Mouse (Mus musculus) 416B (cell line): ENCODE measurements around the gene Gucy2d.

Source experiments
- DNase-seq: peaks from one replicate; pipeline ENCODE4 v3.0.0; 2011; ENCODE audit warnings: low read depth

Gene Gucy2d

GRCm38 (mm10) chr7:98490328-98490727 is 50.1 kb downstream of the Gucy2d start:
- no peak for DNase-seq

GRCm38 (mm10) chr7:98490911-98491310 is 50.7 kb downstream of the Gucy2d start:
- no peak for DNase-seq

DNA sequence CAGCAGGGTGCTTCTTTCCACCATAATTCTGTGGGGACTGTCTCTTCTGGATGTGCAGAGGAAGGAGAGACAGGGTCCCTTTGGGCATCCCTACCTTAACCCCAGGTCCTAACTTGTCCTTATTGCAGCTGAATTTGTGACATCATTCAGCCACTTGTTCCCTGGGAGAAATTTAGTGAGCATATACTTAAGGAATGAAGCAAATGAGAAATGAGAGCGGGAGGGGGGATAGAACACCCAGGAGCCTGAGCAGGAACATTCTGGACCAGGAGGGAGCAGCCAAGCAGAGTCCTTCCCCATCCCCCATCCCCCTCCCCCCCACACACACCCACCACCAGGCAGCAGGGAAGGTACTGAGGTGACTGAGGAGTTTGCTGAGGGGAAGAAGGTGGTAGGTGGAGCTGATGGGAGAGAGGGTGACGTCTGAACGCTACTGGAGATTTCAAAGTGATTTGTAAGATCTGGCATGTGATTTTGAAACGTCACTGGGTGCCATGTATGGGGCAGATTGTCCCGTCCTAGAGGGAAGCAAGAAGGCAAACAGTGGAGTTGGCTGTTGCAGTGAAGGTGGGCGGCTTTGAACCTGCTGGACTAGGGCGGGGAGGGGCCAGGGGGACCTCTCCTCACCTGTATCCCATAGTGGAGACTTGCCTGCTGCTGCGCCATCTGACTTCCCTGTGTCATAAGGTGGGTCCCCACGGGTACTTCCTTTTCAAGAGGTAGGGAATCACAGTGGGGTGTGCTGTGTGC is 51.4 kb downstream of the Gucy2d start:
- no peak for DNase-seq

GRCm38 (mm10) chr7:98492331-98492730 is 52.1 kb downstream of the Gucy2d start:
- no peak for DNase-seq

GRCm38 (mm10) chr7:98493307-98493706 is 53.1 kb downstream of the Gucy2d start:
- no peak for DNase-seq

DNA sequence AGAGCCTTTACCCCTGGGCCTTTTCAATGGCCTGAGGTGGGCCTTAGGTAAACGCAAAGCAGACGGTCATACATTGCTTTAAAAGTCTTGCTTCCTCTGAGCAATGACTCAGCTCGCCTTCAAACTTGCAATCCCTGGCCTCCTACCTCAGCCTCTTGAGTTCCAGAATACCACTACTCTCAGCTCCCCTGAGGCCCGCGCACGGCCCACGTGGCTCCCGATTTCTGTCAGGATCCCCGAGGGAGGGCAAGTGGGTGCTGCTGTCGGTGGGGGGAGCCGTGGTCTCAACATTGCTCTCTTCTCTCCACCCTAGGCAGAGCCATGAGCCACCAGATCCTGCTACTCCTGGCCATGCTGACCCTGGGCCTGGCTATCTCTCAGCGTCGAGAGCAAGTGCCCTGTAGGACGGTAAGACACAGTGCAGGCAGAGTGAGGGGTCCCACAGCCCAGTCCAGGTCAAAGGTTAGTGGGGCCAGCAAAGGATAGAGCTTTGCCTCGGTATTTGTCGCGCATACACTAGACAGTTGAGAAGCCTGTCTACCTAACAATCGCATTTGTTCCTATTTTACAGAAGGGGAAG is 53.8 kb downstream of the Gucy2d start:
- DNase-seq: peak; percentile 17

DNA sequence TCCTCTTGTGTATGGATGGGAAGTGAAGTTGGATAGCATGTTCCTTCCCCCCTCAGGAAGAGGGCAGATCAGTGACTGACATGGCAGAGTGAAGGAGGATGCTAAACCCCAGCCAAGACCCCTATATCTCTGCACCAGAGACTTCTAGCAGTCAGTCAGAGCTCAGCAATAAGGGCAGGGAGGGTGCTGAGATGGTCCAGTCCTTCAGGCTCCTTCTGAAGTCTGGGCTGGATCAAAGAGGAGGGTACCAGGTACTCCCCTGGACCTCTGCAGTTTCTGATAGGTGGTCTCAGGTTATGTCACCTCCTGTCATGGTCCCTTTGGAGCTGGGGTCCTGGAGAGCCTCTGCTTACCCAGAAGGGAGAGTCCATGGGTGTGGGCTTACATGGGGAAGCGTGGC is 55.4 kb downstream of the Gucy2d start:
- no peak for DNase-seq

GRCm38 (mm10) chr7:98497451-98497850 is 57.2 kb downstream of the Gucy2d start:
- no peak for DNase-seq

GRCm38 (mm10) chr7:98498101-98498500 is 57.9 kb downstream of the Gucy2d start:
- no peak for DNase-seq

- DNase-seq: no peak
Measured at GRCm38 (mm10) chr7:98498656-98499560, 58.7 kb downstream of the Gucy2d start.

- no peak for DNase-seq
Measured at GRCm38 (mm10) chr7:98499561-98500292, 59.5 kb downstream of the Gucy2d start.

- DNase-seq: no peak
Measured at GRCm38 (mm10) chr7:98500470-98500869, 60.3 kb downstream of the Gucy2d start.

DNA sequence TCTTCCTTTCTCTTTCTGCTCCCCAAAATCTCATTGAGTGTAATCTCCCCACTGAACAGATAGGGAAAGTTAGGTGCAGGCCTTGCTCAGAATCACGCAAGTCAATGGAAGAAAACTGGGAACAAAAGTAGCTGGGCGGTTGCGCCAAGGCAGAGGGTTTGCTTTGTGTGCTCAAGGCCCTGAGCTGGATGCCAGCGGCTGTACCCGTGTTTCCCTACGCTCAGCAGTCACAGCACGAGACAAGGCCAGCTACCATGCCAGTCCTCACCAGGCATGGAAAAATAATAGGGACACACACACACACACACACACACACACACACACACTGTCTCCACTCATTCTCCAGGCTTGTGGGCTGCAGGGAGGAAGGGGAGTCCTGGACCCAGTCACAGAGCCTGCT is 60.9 kb downstream of the Gucy2d start:
- DNase-seq: no peak

GRCm38 (mm10) chr7:98502921-98503320 is 62.7 kb downstream of the Gucy2d start:
- no peak for DNase-seq

DNA sequence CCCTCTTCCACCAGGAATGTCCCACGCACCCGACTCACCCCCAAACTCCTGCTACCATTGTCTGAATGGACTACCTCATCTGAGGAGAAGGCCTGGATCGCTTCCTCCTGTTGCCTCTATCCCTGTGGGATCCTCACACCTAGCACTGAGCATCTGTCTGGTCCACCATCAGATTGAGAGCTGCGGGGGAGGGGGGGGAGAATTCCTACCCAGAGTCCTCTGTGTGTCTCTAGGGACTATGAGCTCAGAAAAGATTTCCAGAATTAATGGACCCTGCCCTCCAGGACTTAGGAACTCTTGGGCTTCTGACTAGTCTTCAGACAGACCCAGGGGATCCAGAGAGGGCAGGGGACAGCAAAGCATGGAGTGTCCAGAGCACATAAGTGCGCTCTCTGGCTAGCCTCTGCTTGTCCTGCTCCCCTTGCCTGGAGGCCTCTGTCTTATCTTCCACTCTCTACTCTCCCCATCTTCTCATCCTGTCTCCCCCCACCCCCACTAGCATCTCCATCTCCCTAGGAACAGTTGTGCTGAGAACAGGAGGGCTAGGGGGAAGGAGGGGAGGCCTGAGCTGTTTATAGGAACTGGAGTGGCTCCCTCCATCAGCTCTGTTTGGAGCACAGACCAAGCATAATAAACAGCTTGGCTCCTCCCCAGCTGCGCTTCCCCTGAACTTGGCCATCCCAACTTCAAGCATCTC is 63.9 kb downstream of the Gucy2d start:
- DNase-seq: no peak

DNA sequence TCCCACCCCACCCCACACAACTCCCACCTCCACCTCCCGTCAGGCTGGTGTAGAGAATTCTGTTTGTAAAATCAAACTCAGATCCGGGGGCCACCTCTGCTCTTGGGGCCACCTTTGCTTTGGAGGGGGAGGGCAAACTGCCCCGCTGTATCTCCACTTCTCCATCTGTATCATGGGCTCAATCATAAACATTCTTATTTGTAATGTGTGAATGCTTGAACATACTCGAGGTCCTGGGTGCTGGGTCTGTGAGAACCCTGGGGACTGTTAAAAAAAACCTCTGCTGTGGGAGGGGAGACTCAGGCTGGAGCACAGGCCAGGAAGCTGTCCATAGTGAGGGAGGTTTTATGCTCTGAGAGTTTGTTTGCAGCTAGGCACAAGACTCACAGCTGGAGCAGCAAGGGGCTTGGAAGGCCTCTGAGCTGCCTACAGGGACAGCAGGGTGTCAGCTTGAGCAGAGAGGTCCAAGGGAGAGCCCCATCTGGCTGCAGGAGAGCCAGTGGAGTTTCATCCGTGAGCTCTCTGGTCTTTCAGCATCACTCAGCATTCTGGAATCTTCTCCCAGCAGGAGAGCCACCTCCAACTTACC is 64.6 kb downstream of the Gucy2d start:
- DNase-seq: no peak

DNA sequence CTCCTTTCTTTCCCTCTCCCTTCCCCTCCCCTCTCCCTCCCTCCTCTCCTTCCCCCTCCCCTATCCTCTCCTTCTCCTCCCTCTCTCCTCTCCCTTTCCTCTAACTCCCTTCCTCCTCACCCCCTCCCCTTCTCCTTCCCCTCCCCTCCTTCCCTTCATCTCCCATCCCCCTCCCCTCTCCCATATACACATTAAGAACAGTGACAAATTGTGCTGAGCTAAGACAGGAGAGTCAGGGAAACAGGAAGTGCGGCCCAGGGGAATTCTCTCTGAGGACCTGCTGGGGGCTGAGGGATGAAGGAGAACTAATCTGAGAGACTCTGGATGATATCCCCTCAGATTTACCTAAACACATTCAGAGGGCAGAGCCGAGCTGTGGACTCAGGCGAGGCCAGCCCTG is 65.4 kb downstream of the Gucy2d start:
- no peak for DNase-seq

GRCm38 (mm10) chr7:98510961-98511958 is 71.0 kb downstream of the Gucy2d start:
- DNase-seq: no peak

- no peak for DNase-seq
Measured at GRCm38 (mm10) chr7:98513251-98513650, 73.0 kb downstream of the Gucy2d start.

DNA sequence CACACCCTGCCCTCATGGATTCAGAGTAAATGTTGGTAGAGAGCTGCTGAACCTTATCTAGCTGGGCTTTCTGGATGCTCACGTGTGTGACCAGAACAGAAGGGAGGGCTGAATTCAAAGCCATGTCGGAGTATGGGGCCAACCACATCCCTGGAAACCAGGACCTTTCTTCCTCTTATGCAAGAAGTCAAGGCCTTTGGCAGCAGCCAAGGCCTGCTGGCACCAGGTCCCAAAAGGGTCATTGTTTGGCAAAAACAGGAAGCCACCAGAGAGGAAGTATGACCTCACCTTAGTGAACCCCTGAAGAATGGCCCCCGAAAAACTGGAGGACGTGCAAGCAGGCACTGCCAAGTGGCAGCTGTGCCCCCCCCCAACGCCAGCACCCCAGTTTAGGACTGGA is 82.4 kb downstream of the Gucy2d start:
- peak; percentile 84 for DNase-seq
